Mouse (Mus musculus): ENCODE data around the gene Clptm1.

GRCm38 (mm10) chr7:19681202-19681694 lies 16.4 kb upstream of the Clptm1 start, which contains the start of the genes Gm44805 and Apoc4:
- TF ChIP-seq CTCF (IDR thresholded peaks at IDR 0.05; ENCODE audit: low read depth): no peak
- no peak for TF ChIP-seq EP300 (IDR thresholded peaks at IDR 0.05; ENCODE audit: low read depth)

All from liver, embryonic 14.5 days (tissue).